Mouse (Mus musculus) cerebellum, adult 2 months (tissue): ENCODE measurements around the gene Dnali1.

ENCODE experiments used
- CTCF ChIP-seq: fragments of 200-500 bp; IDR thresholded peaks from 2 replicates; pipeline ENCODE4 v1.5.1; 2011; ENCODE audit warnings: low read depth, mild to moderate bottlenecking, control low read depth, low read length, moderate library complexity, borderline replicate concordance; ENCODE audit not compliant: insufficient read depth
- POLR2A ChIP-seq: fragments of 200-500 bp; IDR thresholded peaks from 2 replicates; pipeline ENCODE4 v1.6.1; 2011; ENCODE audit warnings: low read length, control low read depth, borderline replicate concordance; ENCODE audit not compliant: insufficient read depth

GRCm38 (mm10) chr4:125065517-125066307 is at the start of gene Dnali1:
- no peak for TF ChIP-seq POLR2A
- no peak for TF ChIP-seq CTCF
